Mouse (Mus musculus) intestine, embryonic 16.5 days (tissue): ENCODE measurements around the gene 4930404N11Rik. TPM values are rescaled to one million over a fixed set of nuclear protein-coding genes. Genes with fewer than 3 reads are reported as not detected.

Experiments
- ATAC-seq: fragments of 200-750 bp; cut with Nextera tagmentation; 2 replicates; pipeline ENCODE4 v1.8.0; 2017; ENCODE audit warnings: moderate TSS enrichment, moderate library complexity
- H3K27ac ChIP-seq: fragments of 300-500 bp; sonication (generic); 2 replicates; pipeline ENCODE4 v1.5.1; 2014; ENCODE audit warnings: mild to moderate bottlenecking, low read length
- H3K27me3 ChIP-seq: fragments of 300-500 bp; sonication (generic); replicated peaks from 2 replicates; pipeline ENCODE4 v1.6.1; 2014; ENCODE audit warnings: low read length, control low read depth, mixed read lengths; ENCODE audit not compliant: control insufficient read depth, insufficient read depth
- H3K36me3 ChIP-seq: fragments of 300-500 bp; sonication (generic); 2 replicates; pipeline ENCODE4 v1.6.1; 2014; ENCODE audit warnings: low read length, control low read depth; ENCODE audit not compliant: control insufficient read depth, insufficient read depth
- H3K4me1 ChIP-seq: fragments of 300-500 bp; sonication (generic); 2 replicates; pipeline ENCODE4 v1.6.1; 2014; ENCODE audit warnings: low read length, control low read depth, mixed read lengths; ENCODE audit not compliant: control insufficient read depth, insufficient read depth
- H3K4me2 ChIP-seq: fragments of 300-500 bp; sonication (generic); 2 replicates; pipeline ENCODE4 v1.6.1; 2014; ENCODE audit warnings: low read depth, low read length, control low read depth
- H3K4me3 ChIP-seq: fragments of 300-500 bp; sonication (generic); 2 replicates; pipeline ENCODE4 v1.5.1; 2014; ENCODE audit warnings: mild to moderate bottlenecking, low read length
- H3K9ac ChIP-seq: fragments of 300-500 bp; sonication (generic); 2 replicates; pipeline ENCODE4 v1.6.1; 2014; ENCODE audit warnings: low read depth, low read length
- H3K9me3 ChIP-seq: fragments of 300-500 bp; sonication (generic); 2 replicates; pipeline ENCODE4 v1.6.1; 2016; ENCODE audit warnings: low read length, control low read depth; ENCODE audit not compliant: control insufficient read depth
- WGBS: fragments of 180-500 bp; shearing (Covaris S2); extraction: QIAGEN DNeasy Blood & Tissue Kit; methylation state at CpG from one replicate; pipeline ENCODE4 v1.1.7; 2014; 5-methylcytosine and 5-hydroxymethylcytosine counted together
- polyA plus RNA-seq: library from polyadenylated mRNA; unstranded; fragments of >200 nt; fragmentation: Nextera tagmentation; extraction: Ambion mirVana; gene quantifications from 2 replicates; pipeline ENCODE4 v1.2.1, GENCODE M21; 2015

Gene 4930404N11Rik
- polyA plus RNA-seq, 1 experiment from 2014 or later, result 1.4 TPM

DNA sequence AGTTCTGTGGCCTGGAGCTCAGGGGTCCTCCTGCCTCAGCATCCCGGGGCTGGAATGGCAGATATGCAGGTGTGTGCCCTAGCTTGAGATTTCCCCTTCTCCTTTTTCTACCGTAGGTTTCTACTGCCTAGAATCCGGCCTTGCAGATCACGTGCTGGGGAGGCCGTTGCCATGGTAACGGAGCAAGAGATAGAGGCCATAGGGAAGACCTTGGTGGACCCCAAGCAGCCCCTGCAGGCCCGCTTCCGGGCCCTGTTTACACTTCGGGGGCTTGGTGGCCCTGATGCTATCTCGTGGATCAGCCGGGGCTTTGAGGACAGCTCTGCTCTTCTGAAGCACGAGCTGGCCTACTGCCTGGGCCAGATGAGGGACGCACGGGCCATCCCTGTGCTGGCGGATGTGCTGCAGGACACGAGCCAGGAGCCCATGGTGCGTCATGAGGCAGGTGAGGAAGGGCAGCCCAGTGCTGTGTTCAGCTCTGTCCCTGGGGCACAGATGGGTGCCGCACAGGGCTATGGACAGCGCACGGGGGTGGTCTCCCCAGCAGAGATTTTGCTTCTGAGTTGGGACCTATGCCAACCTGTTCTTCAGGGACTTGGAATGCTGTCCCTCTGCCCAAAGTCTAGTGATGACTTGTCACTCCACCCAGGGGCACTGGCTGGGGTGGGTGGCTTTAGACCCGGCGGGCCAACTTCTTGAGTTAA, 20.1 kb upstream of the 4930404N11Rik start:
- Histone ChIP-seq H3K4me2 (peak overlapping the region; percentile 66), H3K4me1 (peaks cover 26% of the 10 kb centered on the region), H3K27ac (no peak overlapping the region), H3K27me3 (no peaks in the 10 kb centered on the region), H3K4me3 (peak overlapping the region; percentile 74), H3K9ac (peak overlapping the region; percentile 80), H3K36me3 (peaks cover 11% of the 10 kb centered on the region), H3K9me3 (no peaks in the 10 kb centered on the region)
- no peak for ATAC-seq
- 67% methylated on average over 22 of the region's 22 CpGs for WGBS

DNA sequence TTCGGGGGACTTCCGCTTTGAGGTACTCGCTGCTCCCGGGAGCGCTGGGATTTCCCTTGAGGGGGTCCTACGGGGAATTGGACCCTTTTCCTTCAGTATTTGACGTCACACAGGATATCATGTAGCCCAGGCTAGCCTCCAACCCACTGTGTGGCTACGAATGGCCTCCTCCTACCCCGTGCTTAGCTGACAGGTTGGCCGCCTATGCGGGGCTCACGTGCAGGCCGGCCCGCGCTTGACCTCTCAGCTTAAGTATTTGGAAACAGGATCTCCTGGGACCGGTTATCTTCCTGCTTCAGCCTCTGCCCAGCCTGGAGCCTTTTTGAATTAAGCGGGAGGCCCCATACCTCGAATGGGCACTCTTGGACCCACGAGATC, 19.0 kb upstream of the 4930404N11Rik start:
- WGBS, result under 1% methylated on average over 19 of the region's 19 CpGs
- Histone ChIP-seq H3K27me3 (no peaks in the 10 kb centered on the region), H3K27ac (peak overlapping the region; percentile 65), H3K9ac (peak overlapping the region; percentile 80), H3K4me2 (peak overlapping the region; percentile 66), H3K4me1 (peaks cover 25% of the 10 kb centered on the region), H3K9me3 (no peaks in the 10 kb centered on the region), H3K4me3 (peak overlapping the region; percentile 74), H3K36me3 (peaks cover 11% of the 10 kb centered on the region)
- ATAC-seq, result peak; percentile 11

DNA sequence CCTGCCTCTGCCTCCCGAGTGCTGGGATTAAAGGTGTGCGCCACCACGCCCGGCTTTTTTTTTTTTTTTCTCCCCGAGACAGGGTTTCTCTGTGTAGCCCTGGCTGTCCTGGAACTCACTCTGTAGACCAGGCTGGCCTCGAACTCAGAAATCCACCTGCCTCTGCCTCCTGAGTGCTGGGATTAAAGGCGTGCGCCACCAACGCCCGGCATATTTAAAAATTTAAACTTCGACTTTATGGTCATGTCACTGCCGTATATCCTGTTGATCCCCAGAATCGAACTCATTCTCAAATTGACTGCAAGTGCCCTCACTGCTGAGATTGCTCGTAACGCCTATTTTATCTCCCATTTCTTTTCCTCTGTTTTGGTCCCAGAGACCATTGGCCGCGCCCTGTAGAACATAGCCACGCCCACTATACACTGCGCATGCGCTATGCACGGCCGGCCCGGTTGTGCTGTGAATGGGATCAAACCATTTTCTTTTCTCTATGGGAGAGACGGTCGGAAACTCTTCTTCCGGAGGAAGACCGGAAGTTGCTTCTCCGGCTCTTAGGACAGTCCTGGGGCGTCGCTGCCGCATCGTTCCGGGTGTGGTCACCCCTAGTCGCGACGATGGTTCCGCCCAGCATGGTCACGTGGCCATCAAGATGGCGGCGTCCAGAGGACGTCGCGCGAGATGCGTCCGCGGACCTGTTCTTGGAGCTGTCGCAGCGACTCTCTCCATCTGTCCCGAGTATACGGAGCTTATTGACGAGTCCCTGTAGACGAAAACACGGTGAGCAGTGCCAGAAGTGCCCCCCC, 18.4 kb upstream of the 4930404N11Rik start, which contains the start of the genes Dohh and Gm48551:
Dohh (plus strand) TSS at position 627 of the 803 bp plus-strand sequence.
Gm48551 (plus strand) TSS at position 665 of the 803 bp plus-strand sequence.
- peaks cover 20% of the 10 kb centered on the region for H3K4me1 ChIP-seq
- H3K9ac ChIP-seq, result peak within 1 kb of the TSS; percentile 80
- H3K9me3 ChIP-seq, result no peaks in the 10 kb centered on the region
- peaks cover 11% of the 10 kb centered on the region for H3K36me3 ChIP-seq
- peak within 1 kb of the TSS; percentile 74 for H3K4me3 ChIP-seq
- peak; percentile 91 for ATAC-seq
- peak within 1 kb of the TSS; percentile 65 for H3K27ac ChIP-seq
- peak within 1 kb of the TSS; percentile 66 for H3K4me2 ChIP-seq
- no peaks in the 10 kb centered on the region for H3K27me3 ChIP-seq
- WGBS, result 5% methylated on average over 51 of the region's 54 CpGs

DNA sequence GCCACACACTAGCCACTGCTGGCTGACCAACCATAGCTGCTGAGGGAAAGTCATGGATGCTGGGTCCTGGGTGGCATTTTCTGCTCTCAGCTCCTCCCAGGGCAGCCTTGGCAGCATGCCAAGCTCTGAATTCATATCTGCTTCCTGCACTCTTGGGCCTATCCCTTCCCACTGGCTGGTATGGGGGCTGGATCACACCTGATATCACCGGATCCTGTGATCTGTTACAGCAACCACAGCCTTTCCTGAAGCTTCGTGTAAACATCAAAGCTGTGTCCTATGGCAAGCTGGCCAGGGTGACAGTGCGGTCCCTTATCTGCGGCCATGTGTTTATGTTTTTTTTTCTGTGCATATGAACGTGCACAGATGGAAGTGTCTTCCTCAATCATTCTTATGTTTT, 16.4 kb upstream of the 4930404N11Rik start:
- H3K9me3 ChIP-seq, result no peaks in the 10 kb centered on the region
- H3K27me3 ChIP-seq, result no peaks in the 10 kb centered on the region
- no peak overlapping the region for H3K4me2 ChIP-seq
- H3K4me1 ChIP-seq, result peaks cover 24% of the 10 kb centered on the region
- H3K9ac ChIP-seq, result no peak overlapping the region
- peak; percentile 6; the same call in 1 of the 2 replicates for ATAC-seq
- H3K36me3 ChIP-seq, result no peaks in the 10 kb centered on the region
- H3K4me3 ChIP-seq, result no peak overlapping the region
- peak overlapping the region; percentile 53 for H3K27ac ChIP-seq
- 55% methylated on average over 5 of the region's 5 CpGs for WGBS

DNA sequence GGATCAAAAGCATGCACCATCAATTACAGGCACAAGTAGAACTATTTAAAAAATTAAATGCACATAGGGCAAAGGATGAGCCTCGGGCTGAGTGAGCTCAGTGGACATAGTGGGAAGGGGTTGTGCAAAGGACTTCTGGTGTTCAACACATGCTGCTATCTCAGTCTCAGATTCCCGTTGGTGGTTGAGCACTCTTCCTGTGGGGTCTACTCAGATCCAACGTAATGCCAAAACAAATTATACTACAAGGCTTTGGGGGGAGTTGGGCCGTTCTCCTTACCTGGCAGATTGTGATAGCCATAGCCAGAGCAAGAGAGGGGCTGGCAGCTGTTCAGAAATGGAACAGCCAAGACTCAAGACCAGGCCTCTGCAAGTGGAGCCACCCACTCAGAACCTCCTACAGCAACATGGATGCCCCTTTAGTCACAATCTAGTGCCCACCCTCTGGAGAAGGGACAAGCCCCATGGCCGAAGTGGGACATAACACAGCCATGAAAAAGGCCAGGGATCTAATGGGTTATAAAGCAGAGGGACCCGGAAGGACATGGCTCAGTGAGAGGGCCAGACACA, 14.3 kb upstream of the 4930404N11Rik start:
- Histone ChIP-seq H3K4me2 (no peak overlapping the region), H3K4me1 (peaks cover 20% of the 10 kb centered on the region), H3K9ac (no peak overlapping the region), H3K27ac (no peak overlapping the region), H3K27me3 (no peaks in the 10 kb centered on the region), H3K36me3 (peaks cover 3% of the 10 kb centered on the region; the same call in 1 of the 2 replicates), H3K4me3 (no peak overlapping the region), H3K9me3 (no peaks in the 10 kb centered on the region)
- 83% methylated on average over 6 of the region's 6 CpGs for WGBS
- ATAC-seq, result no peak

DNA sequence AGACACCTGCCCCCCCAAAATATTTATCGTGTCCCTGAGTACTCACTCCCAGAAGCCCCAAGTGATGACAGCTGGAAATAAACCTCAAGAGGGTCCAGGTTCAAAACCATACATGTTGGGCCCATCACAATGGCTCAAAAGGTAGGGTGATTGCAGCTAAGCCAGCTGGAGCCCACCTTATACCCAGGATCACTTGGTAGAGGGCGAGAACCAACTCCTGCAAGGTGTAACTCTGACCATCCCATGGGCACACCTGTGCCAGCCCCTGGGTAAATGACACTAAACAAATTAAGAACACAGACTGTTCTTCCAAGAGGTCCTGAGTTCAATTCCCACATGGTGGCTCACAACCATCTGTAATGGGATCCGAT, 13.6 kb upstream of the 4930404N11Rik start:
- WGBS, result 60% methylated on average over 3 of the region's 3 CpGs
- peak overlapping the region; percentile 83 for H3K4me3 ChIP-seq
- H3K36me3 ChIP-seq, result peaks cover 3% of the 10 kb centered on the region; the same call in 1 of the 2 replicates
- peak overlapping the region; percentile 74 for H3K4me2 ChIP-seq
- H3K27me3 ChIP-seq, result no peaks in the 10 kb centered on the region
- no peak for ATAC-seq
- no peaks in the 10 kb centered on the region for H3K9me3 ChIP-seq
- peak overlapping the region; percentile 65 for H3K9ac ChIP-seq
- H3K27ac ChIP-seq, result peak overlapping the region; percentile 62
- peaks cover 19% of the 10 kb centered on the region for H3K4me1 ChIP-seq

DNA sequence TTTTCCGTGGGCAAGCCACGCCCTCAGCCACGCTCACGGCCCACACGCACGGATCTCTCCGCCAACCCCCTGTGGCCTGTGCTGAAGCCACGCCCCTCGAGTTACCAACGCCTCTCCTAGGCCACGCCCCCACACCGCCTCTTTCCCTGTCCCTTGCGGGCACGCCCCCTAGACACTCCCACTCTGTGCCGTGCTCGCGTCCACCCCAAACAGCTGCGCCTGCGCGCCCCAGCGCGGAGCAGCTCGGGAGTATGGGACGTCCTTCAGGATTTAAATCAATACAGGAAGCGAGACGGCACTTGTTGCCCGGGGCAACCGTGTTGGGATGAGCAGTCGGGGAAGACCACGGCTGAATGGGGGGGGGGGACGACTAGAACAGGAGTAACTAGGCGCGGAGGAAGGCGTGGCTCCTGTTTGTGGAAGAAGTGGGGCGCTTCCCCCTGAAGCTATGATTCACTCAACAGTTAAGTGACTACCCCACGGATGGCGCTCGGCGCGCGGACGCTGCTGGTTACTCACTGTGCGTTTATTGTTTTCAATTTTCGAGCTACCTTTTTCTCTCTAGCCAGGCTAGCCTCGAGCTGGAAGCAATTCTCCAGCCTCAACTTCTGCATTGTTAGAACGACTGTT, 13.1 kb upstream of the 4930404N11Rik start:
- Histone ChIP-seq H3K27ac (peak overlapping the region; percentile 62), H3K4me3 (peak overlapping the region; percentile 83), H3K9ac (peak overlapping the region; percentile 65), H3K4me2 (peak overlapping the region; percentile 74), H3K9me3 (no peaks in the 10 kb centered on the region), H3K36me3 (peaks cover 3% of the 10 kb centered on the region; the same call in 1 of the 2 replicates), H3K27me3 (no peaks in the 10 kb centered on the region), H3K4me1 (peaks cover 19% of the 10 kb centered on the region)
- under 1% methylated on average over 46 of the region's 46 CpGs for WGBS
- ATAC-seq, result peak; percentile 95

DNA sequence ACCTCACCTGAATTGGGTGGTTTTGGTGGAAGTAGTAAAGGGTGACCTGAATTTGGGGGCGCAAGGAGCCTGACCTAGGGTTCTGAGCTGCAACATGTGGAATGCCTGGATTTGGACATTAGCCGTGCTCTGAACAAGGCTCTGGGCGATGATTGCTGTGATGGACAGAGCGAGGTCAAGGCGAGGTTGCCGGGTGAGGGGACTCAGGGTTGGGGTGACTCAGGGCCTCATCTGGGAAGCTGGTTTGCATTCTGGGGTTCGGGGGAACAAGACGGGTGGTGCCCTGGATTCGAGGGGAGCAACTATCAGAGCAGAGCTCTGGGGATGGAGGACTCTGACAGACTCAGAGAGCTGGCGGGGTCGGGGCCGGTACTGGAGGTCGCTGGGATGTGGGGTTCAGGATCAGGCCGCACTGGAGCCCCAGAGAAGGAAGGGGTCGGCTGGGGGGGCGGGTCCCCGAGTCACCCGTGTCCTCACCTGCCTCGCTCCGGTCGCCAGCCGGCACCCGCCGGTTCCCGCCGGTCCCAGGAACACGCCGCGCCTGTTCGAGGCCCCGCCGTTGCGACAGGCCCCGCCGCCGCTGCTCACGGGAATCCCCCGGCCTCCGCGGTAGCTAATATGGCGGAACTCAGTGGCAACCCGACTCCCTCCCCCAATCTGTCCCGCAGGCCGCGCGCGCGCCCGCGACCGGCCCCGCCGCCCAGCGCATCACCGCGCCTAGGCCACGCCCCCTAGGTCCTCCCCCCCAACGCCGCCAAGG, 12.4 kb upstream of the 4930404N11Rik start, which contains the start of gene Fzr1:
Fzr1 (minus strand) TSS at position 724 of the 760 bp plus-strand sequence.
- Histone ChIP-seq H3K27me3 (no peaks in the 10 kb centered on the region), H3K9ac (peak within 1 kb of the TSS; percentile 95), H3K36me3 (peaks cover 3% of the 10 kb centered on the region; the same call in 1 of the 2 replicates), H3K4me3 (peak within 1 kb of the TSS; percentile 83), H3K27ac (peak within 1 kb of the TSS; percentile 69), H3K9me3 (no peaks in the 10 kb centered on the region), H3K4me1 (peaks cover 24% of the 10 kb centered on the region), H3K4me2 (peak within 1 kb of the TSS; percentile 83)
- WGBS, result under 1% methylated on average over 54 of the region's 59 CpGs
- ATAC-seq, result peak; percentile 68
